Mouse (Mus musculus): Measurements from ENCODE around the gene Drc7. TPM values are rescaled to one million over a fixed set of nuclear protein-coding genes. Genes with fewer than 3 reads are reported as not detected.

Gene Drc7
- polyA plus RNA-seq (2012; rRNA removed) (0.19 and 0.21 TPM in 2 replicates), polyA plus RNA-seq (2014; fragmentation: Nextera tagmentation; extraction: Ambion mirVana) (0.15 and 0.33 TPM in 2 replicates)

- TF ChIP-seq CTCF (IDR thresholded peaks at IDR 0.05; ENCODE audit: low read depth): no peak
- no peak for TF ChIP-seq EP300 (IDR thresholded peaks at IDR 0.05; ENCODE audit: low read depth)
- H3K9ac ChIP-seq (replicated peaks): no peak within 1 kb of the TSS
- no peaks in the 10 kb centered on the region for H3K9me3 ChIP-seq (ENCODE audit: control insufficient read depth, low read length)
- 37% methylated on average over 2 of the region's 2 CpGs for WGBS (ENCODE audit: insufficient replicate concordance)
- H3K27me3 ChIP-seq (ENCODE audit: control insufficient read depth, insufficient read depth, low read length): no peaks in the 10 kb centered on the region
- DNase-seq (ENCODE audit: low read depth in 3 of 3, low spot score in 3 of 3) (peak in 1 of 3 experiments; percentile 61), ATAC-seq (ENCODE audit: insufficient read depth) (peak; percentile 56; the same call in 1 of the 2 replicates)
- no peak within 1 kb of the TSS for H3K27ac ChIP-seq
- H3K36me3 ChIP-seq (replicated peaks; ENCODE audit: control insufficient read depth, insufficient read depth, low read depth): no peaks in the 10 kb centered on the region
- peaks cover 13 to 31% of the 10 kb centered on the region in 2 experiments for H3K4me1 ChIP-seq (replicated peaks; ENCODE audit: control insufficient read depth in 2 of 2, insufficient read depth in 2 of 2, low read length in 1 of 2)
- no peak within 1 kb of the TSS for H3K4me3 ChIP-seq (ENCODE audit: insufficient read depth in 1 of 2, low read depth in 2 of 2, low read length in 2 of 2)
- H3K4me2 ChIP-seq (ENCODE audit: low read depth): no peak within 1 kb of the TSS
Measured at GRCm38 (mm10) chr8:95054927-95055510, at the start of gene Drc7. Drc7 (plus strand) TSS chr8:95055103.

DNA sequence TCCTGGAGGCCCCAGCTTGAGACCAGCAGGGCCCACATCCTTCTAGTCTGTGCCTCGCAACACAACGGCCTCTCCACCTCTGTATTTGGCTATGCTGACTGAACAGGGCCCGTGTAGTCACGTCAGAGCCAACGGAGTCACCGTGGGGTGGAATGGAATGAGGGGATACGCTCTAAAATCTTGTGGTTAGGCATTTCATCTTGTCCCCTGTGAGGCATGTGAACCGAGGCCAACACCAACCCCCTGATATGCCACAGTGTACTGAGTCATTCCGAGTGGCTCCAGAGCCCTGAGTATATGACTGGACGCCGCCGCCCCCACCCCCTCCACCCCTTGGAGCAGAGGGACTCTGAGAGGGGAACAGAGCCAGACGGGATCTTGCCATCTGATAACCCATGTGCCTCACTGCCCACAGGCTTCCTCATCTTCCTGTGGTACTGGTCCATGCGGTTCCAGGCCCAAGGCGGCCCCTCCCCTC, 42.4 kb upstream of the Drc7 start:
- Histone ChIP-seq H3K36me3 (replicated peaks; ENCODE audit: control insufficient read depth, insufficient read depth, low read depth) (peaks cover 72% of the 10 kb centered on the region), H3K4me2 (ENCODE audit: low read depth) (no peak overlapping the region), H3K9ac (replicated peaks) (no peak overlapping the region), H3K4me3 (ENCODE audit: insufficient read depth in 1 of 2, low read depth in 2 of 2, low read length in 2 of 2) (no peak overlapping the region), H3K4me1 (replicated peaks; ENCODE audit: control insufficient read depth in 2 of 2, insufficient read depth in 2 of 2, low read length in 1 of 2) (no peaks in the 10 kb centered on the region), H3K27ac (no peak overlapping the region), H3K27me3 (ENCODE audit: control insufficient read depth, insufficient read depth, low read length) (no peaks in the 10 kb centered on the region), H3K9me3 (ENCODE audit: control insufficient read depth, low read length) (no peaks in the 10 kb centered on the region)
- WGBS (ENCODE audit: insufficient replicate concordance): 52% methylated on average over 15 of the region's 15 CpGs
- DNase-seq (ENCODE audit: low read depth in 3 of 3, low spot score in 3 of 3): no peak
- no peak for TF ChIP-seq EP300 (IDR thresholded peaks at IDR 0.05; ENCODE audit: low read depth)
- TF ChIP-seq CTCF (IDR thresholded peaks at IDR 0.05; ENCODE audit: low read depth): no peak
- no peak for ATAC-seq (ENCODE audit: insufficient read depth)

- no peaks in the 10 kb centered on the region; a peak in 1 of 4 replicates for H3K4me1 ChIP-seq (replicated peaks; ENCODE audit: control insufficient read depth in 2 of 2, insufficient read depth in 2 of 2, low read length in 1 of 2)
- no peak overlapping the region for H3K27ac ChIP-seq
- H3K4me3 ChIP-seq (ENCODE audit: insufficient read depth in 1 of 2, low read depth in 2 of 2, low read length in 2 of 2): no peak overlapping the region
- WGBS (ENCODE audit: insufficient replicate concordance): 70% methylated on average over 4 of the region's 4 CpGs
- no peaks in the 10 kb centered on the region for H3K9me3 ChIP-seq (ENCODE audit: control insufficient read depth, low read length)
- no peak overlapping the region for H3K9ac ChIP-seq (replicated peaks)
- ATAC-seq (ENCODE audit: insufficient read depth) (no peak), DNase-seq (ENCODE audit: low read depth in 3 of 3, low spot score in 3 of 3) (no peak)
- H3K36me3 ChIP-seq (replicated peaks; ENCODE audit: control insufficient read depth, insufficient read depth, low read depth): peaks cover 38% of the 10 kb centered on the region
- no peaks in the 10 kb centered on the region for H3K27me3 ChIP-seq (ENCODE audit: control insufficient read depth, insufficient read depth, low read length)
- H3K4me2 ChIP-seq (ENCODE audit: low read depth): no peak overlapping the region
- no peak for TF ChIP-seq EP300 (IDR thresholded peaks at IDR 0.05; ENCODE audit: low read depth)
- no peak for TF ChIP-seq CTCF (IDR thresholded peaks at IDR 0.05; ENCODE audit: low read depth)
Measured at GRCm38 (mm10) chr8:95015866-95016265, 39.0 kb upstream of the Drc7 start.

GRCm38 (mm10) chr8:95016684-95017083, 38.2 kb upstream of the Drc7 start:
- ATAC-seq (ENCODE audit: insufficient read depth): no peak
- Histone ChIP-seq H3K4me1 (replicated peaks; ENCODE audit: control insufficient read depth in 2 of 2, insufficient read depth in 2 of 2, low read length in 1 of 2) (no peaks in the 10 kb centered on the region; a peak in 1 of 4 replicates), H3K4me3 (ENCODE audit: insufficient read depth in 1 of 2, low read depth in 2 of 2, low read length in 2 of 2) (no peak overlapping the region), H3K27ac (no peak overlapping the region), H3K36me3 (replicated peaks; ENCODE audit: control insufficient read depth, insufficient read depth, low read depth) (peaks cover 32% of the 10 kb centered on the region), H3K27me3 (ENCODE audit: control insufficient read depth, insufficient read depth, low read length) (no peaks in the 10 kb centered on the region), H3K9ac (replicated peaks) (no peak overlapping the region), H3K9me3 (ENCODE audit: control insufficient read depth, low read length) (no peaks in the 10 kb centered on the region), H3K4me2 (ENCODE audit: low read depth) (no peak overlapping the region)
- no peak for DNase-seq (ENCODE audit: low read depth in 3 of 3, low spot score in 3 of 3)
- TF ChIP-seq CTCF (IDR thresholded peaks at IDR 0.05; ENCODE audit: low read depth) (no peak), EP300 (IDR thresholded peaks at IDR 0.05; ENCODE audit: low read depth) (no peak)
- WGBS (ENCODE audit: insufficient replicate concordance): 36% methylated on average over 4 of the region's 4 CpGs

DNA sequence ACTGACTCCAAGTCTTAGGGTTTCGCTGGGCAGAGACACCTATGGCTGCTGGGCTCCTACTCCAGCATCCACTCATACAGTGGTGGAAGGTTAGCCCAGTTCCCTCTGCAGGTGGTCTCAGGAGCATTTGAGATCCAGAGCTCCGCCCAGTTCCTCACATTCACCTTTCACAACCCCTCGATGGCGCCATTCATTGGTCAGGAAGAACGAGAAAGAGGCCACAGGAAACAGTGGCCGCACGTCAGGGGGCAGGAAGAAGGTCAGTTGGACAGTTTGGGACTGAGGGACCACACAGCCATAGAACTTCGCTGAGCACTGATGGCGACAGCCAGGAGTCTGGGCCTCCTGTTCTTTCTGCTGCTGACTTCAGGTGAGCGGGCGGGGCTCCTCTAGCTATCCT, 37.5 kb upstream of the Drc7 start, which contains the start of gene Adgrg3:
Gene Adgrg3 (plus strand): TSS at position 242 of the 400 bp plus-strand sequence.
- H3K27ac ChIP-seq: no peak within 1 kb of the TSS
- peaks cover 24% of the 10 kb centered on the region for H3K36me3 ChIP-seq (replicated peaks; ENCODE audit: control insufficient read depth, insufficient read depth, low read depth)
- TF ChIP-seq CTCF (IDR thresholded peaks at IDR 0.05; ENCODE audit: low read depth) (no peak), EP300 (IDR thresholded peaks at IDR 0.05; ENCODE audit: low read depth) (no peak)
- H3K4me3 ChIP-seq (ENCODE audit: insufficient read depth in 1 of 2, low read depth in 2 of 2, low read length in 2 of 2): no peak within 1 kb of the TSS
- H3K27me3 ChIP-seq (ENCODE audit: control insufficient read depth, insufficient read depth, low read length): no peaks in the 10 kb centered on the region
- ATAC-seq (ENCODE audit: insufficient read depth) (no peak), DNase-seq (ENCODE audit: low read depth in 3 of 3, low spot score in 3 of 3) (no peak)
- H3K9ac ChIP-seq (replicated peaks): no peak within 1 kb of the TSS
- no peaks in the 10 kb centered on the region; a peak in 1 of 4 replicates for H3K4me1 ChIP-seq (replicated peaks; ENCODE audit: control insufficient read depth in 2 of 2, insufficient read depth in 2 of 2, low read length in 1 of 2)
- H3K4me2 ChIP-seq (ENCODE audit: low read depth): no peak within 1 kb of the TSS; the same call in 1 of the 2 replicates
- 37% methylated on average over 11 of the region's 11 CpGs for WGBS (ENCODE audit: insufficient replicate concordance)
- H3K9me3 ChIP-seq (ENCODE audit: control insufficient read depth, low read length): no peaks in the 10 kb centered on the region

Measured in liver, embryonic 14.5 days (tissue).